Mouse (Mus musculus) liver, embryonic 14.5 days (tissue): ENCODE results near the gene Pop5.

Experiments used
- CTCF ChIP-seq: IDR thresholded peaks from 2 replicates; pipeline ENCODE4 v1.5.1; 2016; ENCODE audit warnings: antibody characterized with exemption, low read depth, control low read depth
- EP300 ChIP-seq: IDR thresholded peaks from 2 replicates; pipeline ENCODE4 v1.6.1; 2016; ENCODE audit warnings: antibody characterized with exemption, low read depth

GRCm38 (mm10) chr5:115278053-115278452, 42.4 kb downstream of the Pop5 start:
- TF ChIP-seq EP300, result no peak
- no peak for TF ChIP-seq CTCF
